Mouse (Mus musculus): ENCODE results near the gene Tanc1.

DNA sequence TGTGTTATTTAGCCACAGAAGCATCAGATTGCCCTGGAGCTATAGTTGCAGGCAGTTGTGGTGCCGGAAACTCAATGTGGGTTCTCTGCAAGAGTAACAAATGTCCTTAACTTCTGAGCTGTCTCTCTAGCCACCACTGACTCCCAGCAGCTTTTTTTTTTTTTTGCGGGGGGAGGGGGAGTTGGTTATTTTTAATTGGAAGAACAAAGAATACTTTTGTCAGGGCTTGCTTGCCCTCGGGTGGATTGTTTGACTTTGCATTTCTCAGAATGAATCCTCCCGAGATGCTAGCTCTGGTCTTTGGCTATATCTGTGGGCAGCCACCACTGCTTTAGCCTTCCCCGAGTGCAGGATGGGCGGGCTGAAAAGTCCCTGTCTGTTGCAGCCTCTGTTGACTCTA is 139.3 kb downstream of the Tanc1 start:
- TF ChIP-seq CTCF (conservative IDR thresholded peaks at IDR 0.05; ENCODE audit: low read length) (no peak), NANOG (IDR thresholded peaks at IDR 0.05; ENCODE audit: borderline replicate concordance, low read length) (no peak), POU5F1 (IDR thresholded peaks at IDR 0.05; ENCODE audit: borderline replicate concordance, low read length) (no peak)

All from E14TG2a.4 (cell line).